Mouse (Mus musculus) ES-E14 (cell line): ENCODE data around the gene Poglut1. TPM values are rescaled to one million over a fixed set of nuclear protein-coding genes. Genes with fewer than 3 reads are reported as not detected.
A peak's percentile ranks its signal among the peaks of the same experiment; 100 is the strongest.

Experiments used
- DNase-seq: peaks from one replicate; pipeline ENCODE4 v3.0.0-alpha.2; 2013; ENCODE audit warnings: low read depth, low spot score
- H3K27ac ChIP-seq: 2 replicates; pipeline ENCODE4 v1.5.1; 2012; ENCODE audit warnings: low read depth, mild to moderate bottlenecking, low read length, moderate library complexity, mixed read lengths; ENCODE audit not compliant: poor library complexity, insufficient read depth, severe bottlenecking
- H3K36me3 ChIP-seq: 2 replicates; pipeline ENCODE4 v1.6.1; 2012; ENCODE audit warnings: mild to moderate bottlenecking, low read length, moderate library complexity, mixed read lengths; ENCODE audit not compliant: control insufficient read depth, poor library complexity, insufficient read depth, severe bottlenecking
- H3K4me1 ChIP-seq, 2 experiments: fragments of 150-350 bp in 1 of 2; sonication (generic) in 1 of 2; 2 replicates each; pipeline ENCODE4 v1.6.1; 2012; ENCODE audit warnings: low read length in 2 of 2, mild to moderate bottlenecking in 1 of 2, mixed read lengths in 1 of 2; ENCODE audit not compliant: control insufficient read depth in 2 of 2, insufficient read depth in 2 of 2, poor library complexity in 1 of 2
- H3K4me3 ChIP-seq, 2 experiments: fragments of 150-350 bp in 1 of 2; sonication (generic) in 1 of 2; 2 replicates each; pipeline ENCODE4 v1.5.1; 2012; ENCODE audit warnings: low read length in 2 of 2, low read depth in 1 of 2, mild to moderate bottlenecking in 1 of 2, mixed read lengths in 1 of 2; ENCODE audit not compliant: insufficient read depth in 1 of 2, poor library complexity in 1 of 2, severe bottlenecking in 1 of 2
- H3K9ac ChIP-seq: 2 replicates; pipeline ENCODE4 v1.6.1; 2012; ENCODE audit warnings: low read depth, mild to moderate bottlenecking, low read length, mixed read lengths; ENCODE audit not compliant: poor library complexity, insufficient read depth, severe bottlenecking
- H3K9me3 ChIP-seq: fragments of 150-350 bp; sonication (generic); 2 replicates; pipeline ENCODE4 v1.6.1; 2012; ENCODE audit warnings: low read depth, mild to moderate bottlenecking, low read length; ENCODE audit not compliant: control insufficient read depth, insufficient read depth
- CHD2 ChIP-seq: IDR thresholded peaks from 2 replicates; pipeline ENCODE4 v1.6.1; 2014; ENCODE audit warnings: mild to moderate bottlenecking, low read depth, low read length, inconsistent platforms
- HCFC1 ChIP-seq: IDR thresholded peaks from 2 replicates; pipeline ENCODE4 v1.6.1; 2012; ENCODE audit warnings: low read length, inconsistent platforms, borderline replicate concordance; ENCODE audit not compliant: insufficient read depth
- MAFK ChIP-seq: IDR thresholded peaks from 2 replicates; pipeline ENCODE4 v1.6.1; 2014; ENCODE audit warnings: mild to moderate bottlenecking, low read depth, low read length, inconsistent platforms; ENCODE audit not compliant: insufficient read depth
- ZC3H11A ChIP-seq: IDR thresholded peaks from 2 replicates; pipeline ENCODE4 v1.6.1; 2012; ENCODE audit warnings: low read depth, mild to moderate bottlenecking, inconsistent platforms, low read length, borderline replicate concordance
- ZNF384 ChIP-seq: IDR thresholded peaks from 2 replicates; pipeline ENCODE4 v1.6.1; 2012; ENCODE audit warnings: low read depth, low read length, inconsistent platforms
- in situ Hi-C, 2 experiments: fragments of 600-800 bp; cut with MboI; formaldehyde crosslinking; loops; one replicate each; pipeline ENCODE4 v1.15.1; 2025; ENCODE audit warnings: low sequenced_read_pairs in 2 of 2, inconsistent platforms in 1 of 2; ENCODE audit not compliant: unreplicated experiment in 2 of 2
- total RNA-seq: library from RNA; depleted of rRNA; stranded (reverse); fragments of 300-350 nt; gene quantifications from 2 replicates; pipeline ENCODE4 v1.2.3, GENCODE M21; 2012

Poglut1 gene
- total RNA-seq, 1 experiment, result 76.6 TPM

- in situ Hi-C loops, result no loop called here
- H3K27ac ChIP-seq, result no peak overlapping the region; the same call in 1 of the 2 replicates
Measured at GRCm38 (mm10) chr16:38563516-38563915, 13.5 kb upstream of the Poglut1 start.

DNA sequence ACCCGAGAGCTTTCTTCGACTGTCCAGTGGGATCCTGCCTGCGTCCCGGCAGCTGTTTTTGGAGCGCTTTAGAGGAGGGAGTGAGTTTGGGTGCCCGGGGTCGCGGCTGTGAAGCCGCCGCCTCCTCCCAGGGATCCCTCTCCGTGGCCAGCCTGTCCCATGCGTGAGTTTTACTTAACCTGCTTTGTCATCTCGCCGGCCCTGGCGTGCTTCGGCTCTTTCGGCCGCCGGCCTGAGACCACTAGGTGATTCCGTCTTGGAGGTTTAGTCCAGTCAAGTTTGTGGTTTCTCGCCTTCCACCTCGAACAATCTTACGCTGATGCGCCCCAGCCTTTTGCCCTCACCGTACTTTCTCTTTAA lies 12.9 kb upstream of the Poglut1 start:
- DNase-seq, result no peak
- peak overlapping the region; percentile 75 for H3K27ac ChIP-seq
- H3K4me3 ChIP-seq, result peak overlapping the region; percentile 79 to 94
- H3K4me1 ChIP-seq, result peaks cover 3 to 4% of the 10 kb centered on the region in 2 experiments; a peak in 3 of 4 replicates
- H3K36me3 ChIP-seq, result peaks cover 18% of the 10 kb centered on the region
- in situ Hi-C loops, result no loop called here
- TF ChIP-seq CHD2 (no peak), ZC3H11A (no peak), MAFK (no peak), ZNF384 (no peak), HCFC1 (no peak; the same call in 1 of the 2 replicates)
- no peaks in the 10 kb centered on the region for H3K9me3 ChIP-seq
- peak overlapping the region; percentile 86 for H3K9ac ChIP-seq

More at GRCm38 (mm10) chr16:38563516-38563915, 13.5 kb upstream of the Poglut1 start:
- DNase-seq, result no peak
- peak overlapping the region; percentile 79 to 94 for H3K4me3 ChIP-seq
- no peaks in the 10 kb centered on the region for H3K9me3 ChIP-seq
- TF ChIP-seq MAFK, result no peak
- TF ChIP-seq ZNF384, result no peak
- TF ChIP-seq HCFC1, result no peak
- no peak for TF ChIP-seq CHD2
- TF ChIP-seq ZC3H11A, result no peak
- H3K4me1 ChIP-seq, result peaks cover 3 to 4% of the 10 kb centered on the region in 2 experiments; a peak in 3 of 4 replicates
- peaks cover 24% of the 10 kb centered on the region for H3K36me3 ChIP-seq
- H3K9ac ChIP-seq, result peak overlapping the region; percentile 86; the same call in 1 of the 2 replicates

- Histone ChIP-seq H3K9me3 (no peaks in the 10 kb centered on the region), H3K27ac (peak overlapping the region; percentile 75)
- in situ Hi-C loops, result no loop called here
Measured at GRCm38 (mm10) chr16:38562131-38562967, 12.3 kb upstream of the Poglut1 start.

GRCm38 (mm10) chr16:38558221-38558748 lies 8.2 kb upstream of the Poglut1 start, which contains the start of gene Tmem39a:
Tmem39a (plus strand) TSS chr16:38558698.
- TF ChIP-seq HCFC1, result no peak
- TF ChIP-seq CHD2, result no peak
- no peak for TF ChIP-seq ZNF384
- no peak for TF ChIP-seq MAFK
- TF ChIP-seq ZC3H11A, result no peak

More at GRCm38 (mm10) chr16:38562131-38562967, 12.3 kb upstream of the Poglut1 start:
- peaks cover 3 to 4% of the 10 kb centered on the region in 2 experiments; a peak in 3 of 4 replicates for H3K4me1 ChIP-seq
- peak overlapping the region; percentile 86 for H3K9ac ChIP-seq
- TF ChIP-seq HCFC1 (peak; percentile 85), CHD2 (no peak), ZNF384 (peak; percentile 77)
- peak; percentile 83 for DNase-seq
- H3K4me3 ChIP-seq, result peak overlapping the region; percentile 79 to 94
- H3K36me3 ChIP-seq, result peaks cover 15% of the 10 kb centered on the region

More at GRCm38 (mm10) chr16:38558221-38558748, 8.2 kb upstream of the Poglut1 start, which contains the start of gene Tmem39a:
- H3K9ac ChIP-seq, result peak within 1 kb of the TSS; percentile 28; the same call in 1 of the 2 replicates
- no peaks in the 10 kb centered on the region for H3K36me3 ChIP-seq
- in situ Hi-C loops, result no loop called here
- no peak for DNase-seq
- peak within 1 kb of the TSS; percentile 78; the same call in 1 of the 2 replicates for H3K27ac ChIP-seq
- H3K9me3 ChIP-seq, result no peaks in the 10 kb centered on the region
- H3K4me3 ChIP-seq, result peak within 1 kb of the TSS; percentile 18 to 35
- peaks cover 0 to 6% of the 10 kb centered on the region in 2 experiments; a peak in 2 of 4 replicates for H3K4me1 ChIP-seq
